Mouse (Mus musculus): ENCODE data around the gene Grin2b.

GRCm38 (mm10) chr6:136170381-136170780, 2.9 kb downstream of the Grin2b start:
- TF ChIP-seq CTCF (IDR thresholded peaks at IDR 0.05; ENCODE audit: control insufficient read depth, insufficient read depth, insufficient read length) (no peak), USF1 (IDR thresholded peaks at IDR 0.05; ENCODE audit: low read depth) (no peak)
